Mouse (Mus musculus): ENCODE measurements around the gene Fv1. TPM values are rescaled to one million over a fixed set of nuclear protein-coding genes. Genes with fewer than 3 reads are reported as not detected.
"Not testable (repeated sequence)": the region's sequence is repeated elsewhere in the genome, so short reads cannot be mapped to it uniquely, and the experiment has no call there.

The Fv1 gene
- 17.3 and 20.5 TPM in 2 replicates for polyA plus RNA-seq (2016; fragmentation: Nextera tagmentation; extraction: Ambion mirVana)

DNA sequence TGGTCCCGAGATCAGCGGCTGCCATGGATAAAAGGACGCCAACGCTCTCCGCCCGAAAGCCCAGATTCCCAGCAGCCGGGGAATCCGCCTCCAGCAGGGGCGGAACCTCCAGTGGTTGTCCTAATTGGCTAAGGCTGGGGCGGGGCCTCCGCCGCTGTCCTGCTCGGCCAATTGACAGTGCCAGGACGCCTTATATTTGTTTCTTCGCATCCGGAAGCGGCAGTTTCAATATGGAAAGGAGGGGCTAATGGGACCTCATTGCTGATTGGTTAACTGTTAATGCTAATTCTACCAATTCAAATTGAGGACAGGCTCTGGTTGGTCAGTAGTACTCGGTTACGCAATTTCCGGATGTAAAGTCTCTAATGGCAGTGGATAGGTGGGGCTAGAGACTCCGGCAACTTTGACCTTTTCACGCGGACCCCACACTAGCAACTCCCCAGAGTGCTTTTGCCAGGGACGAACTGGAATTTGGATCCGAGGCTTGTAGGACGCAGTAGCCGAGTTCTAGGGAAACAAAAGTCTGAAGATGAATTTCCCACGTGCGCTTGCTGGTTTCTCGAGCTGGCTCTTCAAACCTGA, at the start of gene Fv1, which contains the start of gene Miip:
TSS of gene Fv1 (plus strand) at position 530 of the 582 bp plus-strand sequence.
TSS of gene Miip (minus strand) at position 367 of the 582 bp plus-strand sequence.
- peak within 1 kb of the TSS; percentile 84 for H3K4me3 ChIP-seq (replicated peaks)
- H3K9me3 ChIP-seq = no peaks in the 10 kb centered on the region
- peaks cover 29% of the 10 kb centered on the region for H3K4me1 ChIP-seq
- peak within 1 kb of the TSS; percentile 80 for H3K27ac ChIP-seq
- WGBS = under 1% methylated on average over 30 of the region's 30 CpGs
- no peaks in the 10 kb centered on the region for H3K27me3 ChIP-seq
- ATAC-seq (ENCODE audit: low FRiP score) = peak; percentile 99
- H3K36me3 ChIP-seq (replicated peaks) = peaks cover 42% of the 10 kb centered on the region
- H3K9ac ChIP-seq = peak within 1 kb of the TSS; percentile 83
- peak within 1 kb of the TSS; percentile 88 for H3K4me2 ChIP-seq

DNA sequence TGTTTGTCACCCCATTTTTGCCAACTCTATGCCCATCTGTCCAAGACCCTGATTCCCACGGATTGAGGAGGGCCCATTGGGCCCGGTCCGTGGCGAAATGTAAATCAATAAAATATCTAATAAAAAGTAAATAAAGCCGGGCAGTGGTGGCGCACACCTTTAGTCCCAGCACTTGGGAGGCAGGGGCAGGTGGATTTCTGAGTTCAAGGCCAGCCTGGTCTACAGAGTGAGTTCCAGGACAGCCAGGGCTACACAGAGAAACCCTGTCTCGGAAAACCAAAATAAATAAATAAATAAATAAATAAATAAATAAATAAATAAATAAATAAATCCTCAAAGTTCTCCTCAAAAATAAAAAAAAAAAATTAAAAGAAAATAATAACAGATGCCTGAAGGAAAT, 49.1 kb upstream of the Fv1 start:
- H3K9me3 ChIP-seq = peaks cover 40% of the 10 kb centered on the region
- H3K27ac ChIP-seq; H3K4me1 ChIP-seq; H3K27me3 ChIP-seq; H3K9ac ChIP-seq; H3K4me3 ChIP-seq (replicated peaks); H3K4me2 ChIP-seq: not testable (repeated sequence)
- H3K36me3 ChIP-seq (replicated peaks) = peaks cover 14% of the 10 kb centered on the region
- 87% methylated on average over 7 of the region's 7 CpGs for WGBS
- 0 out of 2 replicates have a peak, but pooled peaks have one; percentile 36 for ATAC-seq (ENCODE audit: low FRiP score)

DNA sequence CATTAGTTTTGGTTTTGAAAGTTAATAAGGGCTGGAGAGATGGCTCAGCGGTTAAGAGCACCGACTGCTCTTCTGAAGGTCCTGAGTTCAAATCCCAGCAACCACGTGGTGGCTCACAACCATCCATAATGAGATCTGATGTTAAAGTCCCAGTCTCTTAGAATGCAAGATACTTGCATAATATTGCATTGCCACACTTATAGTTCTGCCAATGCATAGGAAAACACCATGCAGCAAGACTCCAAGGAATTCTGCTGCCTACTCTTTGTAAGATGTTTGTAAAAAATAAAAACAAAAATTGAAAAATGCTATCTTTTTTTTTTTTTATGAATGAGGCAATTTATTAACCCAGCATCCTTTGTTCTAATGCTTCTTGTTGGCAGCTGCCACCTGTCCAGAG, 47.4 kb upstream of the Fv1 start:
- not testable (repeated sequence) for H3K4me1 ChIP-seq; H3K9ac ChIP-seq; ATAC-seq (ENCODE audit: low FRiP score); H3K27ac ChIP-seq; H3K4me3 ChIP-seq (replicated peaks); H3K4me2 ChIP-seq; H3K27me3 ChIP-seq
- WGBS = 86% methylated on average over 3 of the region's 3 CpGs
- Histone ChIP-seq H3K36me3 (replicated peaks) (peaks cover 31% of the 10 kb centered on the region), H3K9me3 (peaks cover 53% of the 10 kb centered on the region)

DNA sequence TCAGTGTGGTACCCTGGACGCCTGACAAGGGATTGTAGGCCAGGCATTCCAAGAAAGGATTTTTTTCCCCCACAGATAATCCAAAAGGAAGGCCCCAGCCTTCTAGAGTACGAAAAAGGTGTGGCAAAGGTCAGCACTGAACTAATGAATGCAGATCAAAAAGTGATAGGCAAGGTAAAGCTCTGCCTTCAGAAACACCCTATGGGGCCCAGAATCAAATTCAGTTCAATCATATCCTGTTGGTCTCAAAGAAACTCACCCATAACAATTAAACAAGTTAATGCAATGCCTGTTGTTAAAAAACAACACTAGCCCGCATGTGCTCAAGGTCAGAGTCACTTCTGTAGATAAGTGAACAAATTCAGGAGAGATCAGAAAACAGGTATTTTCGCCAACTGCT, 44.4 kb upstream of the Fv1 start:
- no peak overlapping the region for H3K4me2 ChIP-seq
- WGBS = 93% methylated on average over 4 of the region's 4 CpGs
- no peak overlapping the region for H3K4me3 ChIP-seq (replicated peaks)
- no peak overlapping the region for H3K9ac ChIP-seq
- no peaks in the 10 kb centered on the region for H3K4me1 ChIP-seq
- H3K36me3 ChIP-seq (replicated peaks) = peaks cover 59% of the 10 kb centered on the region
- no peaks in the 10 kb centered on the region for H3K27me3 ChIP-seq
- H3K9me3 ChIP-seq = peaks cover 74% of the 10 kb centered on the region
- no peak for ATAC-seq (ENCODE audit: low FRiP score)
- H3K27ac ChIP-seq = no peak overlapping the region

DNA sequence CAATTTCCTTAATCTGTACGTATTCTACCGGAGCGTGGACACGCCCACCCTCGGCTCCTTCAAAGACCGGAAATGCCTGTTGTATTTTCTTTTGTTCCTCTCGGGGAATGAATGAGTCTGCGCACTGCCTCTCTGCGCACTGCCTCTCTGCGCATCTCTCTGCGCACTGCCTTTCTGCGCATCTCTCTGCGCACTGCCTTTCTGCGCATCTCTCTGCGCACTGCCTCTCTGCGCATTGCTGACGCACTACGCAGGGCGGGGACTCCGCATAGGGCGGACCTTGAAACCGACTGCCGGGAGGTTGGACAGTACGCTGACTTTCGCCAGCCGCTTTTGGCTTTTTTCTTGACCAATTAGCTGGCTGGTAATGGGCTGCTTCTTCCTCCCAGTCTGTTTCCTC, 29.5 kb upstream of the Fv1 start:
- not testable (repeated sequence) for H3K4me3 ChIP-seq (replicated peaks); H3K4me2 ChIP-seq; H3K27ac ChIP-seq; H3K27me3 ChIP-seq; ATAC-seq (ENCODE audit: low FRiP score); H3K4me1 ChIP-seq; H3K9ac ChIP-seq
- WGBS = 98% methylated on average over 17 of the region's 26 CpGs
- H3K9me3 ChIP-seq = peaks cover 22% of the 10 kb centered on the region
- peaks cover 35% of the 10 kb centered on the region for H3K36me3 ChIP-seq (replicated peaks)

DNA sequence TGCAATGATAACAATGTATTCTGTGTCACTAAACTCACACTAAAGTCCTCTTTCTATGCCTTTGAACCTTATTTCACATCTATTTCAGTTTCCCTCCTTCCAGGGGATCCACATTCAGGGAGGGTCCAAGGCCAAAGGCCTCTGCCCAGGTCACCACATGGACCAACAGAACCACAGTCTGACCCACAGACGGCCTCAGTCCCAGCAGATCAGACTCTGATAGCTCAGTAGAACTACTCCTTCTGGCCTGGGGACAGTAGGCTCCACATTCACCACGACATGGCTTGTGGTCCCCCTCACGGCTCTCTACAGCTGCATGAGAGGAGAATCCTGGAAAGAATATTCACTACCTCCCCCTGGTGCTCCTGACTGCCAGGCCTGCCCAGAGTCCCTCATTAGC, 25.9 kb upstream of the Fv1 start:
- Histone ChIP-seq H3K36me3 (replicated peaks) (peaks cover 44% of the 10 kb centered on the region), H3K4me3 (replicated peaks) (no peak overlapping the region), H3K4me2 (no peak overlapping the region), H3K27ac (no peak overlapping the region), H3K9ac (no peak overlapping the region), H3K9me3 (peaks cover 23% of the 10 kb centered on the region), H3K27me3 (no peaks in the 10 kb centered on the region), H3K4me1 (peaks cover 7% of the 10 kb centered on the region)
- no peak for ATAC-seq (ENCODE audit: low FRiP score)
- WGBS = 95% methylated on average over 3 of the region's 3 CpGs

DNA sequence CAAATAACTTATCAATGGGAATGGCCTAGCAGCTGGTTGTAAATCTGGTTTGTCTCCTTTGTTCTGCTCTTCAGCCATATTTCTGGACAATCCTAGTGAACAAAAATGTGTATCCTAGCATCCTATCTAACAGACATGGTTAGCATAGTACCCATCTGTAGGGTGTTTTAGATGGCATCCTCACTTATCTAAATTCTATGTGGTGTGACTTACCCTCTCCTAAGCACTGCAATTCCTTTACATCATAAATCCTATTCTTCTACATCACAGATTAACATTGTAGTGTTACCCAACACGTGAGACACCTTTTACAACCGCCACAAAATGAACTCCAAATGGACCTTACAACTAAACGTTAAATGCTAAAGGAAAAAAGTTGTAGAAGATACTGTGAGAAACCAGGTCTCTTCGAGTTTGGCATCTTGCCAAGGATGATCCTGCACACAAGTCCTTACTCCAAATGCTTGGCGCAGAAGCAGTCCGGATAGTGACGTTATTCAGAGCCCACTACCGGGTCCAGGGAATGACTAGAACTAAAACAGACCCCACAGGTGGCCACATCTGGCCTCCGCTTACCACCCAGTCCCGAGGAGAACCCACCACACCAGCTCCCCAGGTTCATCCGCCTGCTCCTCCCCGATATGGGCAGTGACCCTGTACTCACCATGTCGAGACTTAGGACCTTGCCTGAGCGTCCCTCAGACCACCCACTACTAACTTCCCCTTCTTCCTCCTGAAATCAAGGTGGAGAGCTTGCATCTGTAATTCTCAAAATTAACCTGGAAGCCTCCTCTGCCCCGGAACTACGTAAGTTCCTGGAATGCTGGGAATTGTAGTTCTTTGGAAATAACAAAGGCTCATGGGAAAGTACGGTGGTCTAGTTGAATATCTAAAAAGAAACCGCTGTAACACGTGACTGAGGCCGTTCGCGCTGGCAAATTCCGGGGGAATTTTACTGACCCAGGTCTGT, 20.9 kb upstream of the Fv1 start, which contains the start of gene Zfp933:
TSS of gene Zfp933 (minus strand) at position 753 of the 970 bp plus-strand sequence.
- Histone ChIP-seq H3K4me2 (peak within 1 kb of the TSS; percentile 55), H3K36me3 (replicated peaks) (peaks cover 21% of the 10 kb centered on the region), H3K9me3 (peaks cover 8% of the 10 kb centered on the region), H3K4me3 (replicated peaks) (peak within 1 kb of the TSS; percentile 64), H3K27ac (no peak within 1 kb of the TSS), H3K27me3 (0 out of 2 replicates have a peak, but pooled peaks cover 3% of the 10 kb centered on the region), H3K9ac (peak within 1 kb of the TSS; percentile 61), H3K4me1 (peaks cover 13% of the 10 kb centered on the region)
- ATAC-seq (ENCODE audit: low FRiP score) = peak; percentile 92
- WGBS = 3% methylated on average over 23 of the region's 23 CpGs

DNA sequence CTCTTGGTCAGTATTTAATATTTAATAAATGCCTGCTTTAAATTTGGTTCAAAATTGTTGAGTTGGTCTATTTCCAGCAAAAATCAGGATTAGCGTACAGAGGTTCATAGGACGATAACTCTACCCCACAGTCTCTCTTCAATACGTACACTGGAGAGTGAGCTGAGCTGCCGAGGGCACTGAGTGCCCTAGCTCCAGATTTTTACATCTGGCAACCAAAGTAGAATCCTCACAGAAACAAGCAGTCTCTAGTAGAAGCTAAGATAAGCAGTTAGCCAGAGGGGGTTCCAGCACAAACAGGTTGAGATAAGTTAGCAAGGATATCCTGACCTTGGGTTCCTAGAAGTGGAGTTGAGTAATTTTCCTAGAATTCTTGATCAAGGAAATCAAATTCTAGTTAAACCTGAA, 20.2 kb upstream of the Fv1 start:
- WGBS = 5% methylated on average over 4 of the region's 4 CpGs
- Histone ChIP-seq H3K4me1 (peaks cover 13% of the 10 kb centered on the region), H3K4me3 (replicated peaks) (peak overlapping the region; percentile 64), H3K27ac (no peak overlapping the region), H3K4me2 (peak overlapping the region; percentile 55), H3K9me3 (peaks cover 5% of the 10 kb centered on the region; the same call in 1 of the 2 replicates), H3K27me3 (0 out of 2 replicates have a peak, but pooled peaks cover 3% of the 10 kb centered on the region), H3K9ac (peak overlapping the region; percentile 61), H3K36me3 (replicated peaks) (peaks cover 14% of the 10 kb centered on the region)
- ATAC-seq (ENCODE audit: low FRiP score) = peak; percentile 66

DNA sequence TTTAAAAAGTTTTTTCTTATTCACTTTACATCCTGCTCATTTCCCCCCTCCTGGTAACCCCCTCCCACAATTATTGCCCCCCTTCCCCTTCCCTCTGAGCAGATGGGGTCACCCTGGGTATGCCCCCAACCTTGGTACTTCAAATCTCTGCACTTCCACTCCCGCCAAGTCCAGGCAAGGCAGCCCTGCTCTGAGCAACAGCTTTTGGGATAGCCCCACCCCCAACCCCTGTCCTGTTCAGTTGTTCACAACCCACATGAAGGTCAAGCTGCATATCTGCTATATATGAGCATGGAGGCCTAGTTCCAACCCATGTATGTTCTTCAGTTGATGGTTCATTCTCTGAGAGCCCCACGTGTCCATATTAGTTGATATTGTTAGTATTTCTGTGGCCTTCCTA, 18.0 kb upstream of the Fv1 start:
- Histone ChIP-seq H3K9me3 (no peaks in the 10 kb centered on the region), H3K4me1 (peaks cover 13% of the 10 kb centered on the region), H3K27ac (no peak overlapping the region), H3K36me3 (replicated peaks) (no peaks in the 10 kb centered on the region), H3K4me3 (replicated peaks) (no peak overlapping the region), H3K9ac (no peak overlapping the region), H3K4me2 (no peak overlapping the region), H3K27me3 (0 out of 2 replicates have a peak, but pooled peaks cover 3% of the 10 kb centered on the region)
- 77% methylated on average over 2 of the region's 2 CpGs for WGBS
- no peak for ATAC-seq (ENCODE audit: low FRiP score)

DNA sequence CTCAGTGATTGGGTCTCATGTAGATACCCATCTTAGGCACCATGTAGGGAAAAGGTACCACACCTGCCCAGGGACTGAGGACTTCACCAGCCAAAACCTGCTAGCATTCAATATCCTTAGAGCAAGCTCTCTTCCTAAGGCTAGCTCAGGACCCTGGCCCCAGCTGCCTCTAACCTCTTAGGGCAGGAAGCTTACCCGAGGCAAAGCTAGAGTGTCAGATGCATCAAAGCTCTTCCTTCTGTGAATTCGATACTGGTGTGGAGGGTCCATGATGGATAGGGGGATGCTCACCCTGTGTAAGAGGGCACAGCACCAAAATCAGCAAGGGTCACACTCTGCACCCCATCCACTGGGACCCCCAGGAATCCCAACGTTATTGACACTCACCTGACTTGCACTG, 6.7 kb upstream of the Fv1 start:
- no peak for ATAC-seq (ENCODE audit: low FRiP score)
- H3K9ac ChIP-seq = no peak overlapping the region
- no peak overlapping the region for H3K4me2 ChIP-seq
- peaks cover 57% of the 10 kb centered on the region for H3K36me3 ChIP-seq (replicated peaks)
- H3K9me3 ChIP-seq = no peaks in the 10 kb centered on the region
- no peaks in the 10 kb centered on the region for H3K27me3 ChIP-seq
- no peak overlapping the region for H3K4me3 ChIP-seq (replicated peaks)
- H3K27ac ChIP-seq = no peak overlapping the region
- peaks cover 6% of the 10 kb centered on the region for H3K4me1 ChIP-seq
- 94% methylated on average over 3 of the region's 3 CpGs for WGBS

DNA sequence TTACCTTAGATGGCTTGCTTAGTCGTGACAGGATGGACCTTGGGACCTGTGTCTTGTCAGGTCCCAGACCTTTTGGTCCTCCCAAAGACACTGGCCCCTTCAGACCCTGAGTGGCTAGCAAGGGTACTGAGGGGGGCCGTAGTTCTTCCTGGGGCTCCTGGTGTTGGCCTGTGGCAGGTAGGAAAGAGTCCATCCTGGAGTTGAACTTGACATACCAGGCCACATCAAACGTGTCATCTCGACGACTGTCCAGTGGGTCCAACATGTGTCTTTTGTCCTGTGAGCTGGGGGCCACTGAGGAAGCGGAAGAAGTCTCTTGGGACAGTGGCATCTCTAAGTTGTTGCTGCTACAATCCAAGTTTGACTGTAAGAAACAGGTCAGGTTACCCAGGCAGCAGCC, 3.1 kb upstream of the Fv1 start:
- Histone ChIP-seq H3K4me3 (replicated peaks) (no peak overlapping the region), H3K27me3 (no peaks in the 10 kb centered on the region), H3K9ac (no peak overlapping the region), H3K4me2 (no peak overlapping the region), H3K27ac (no peak overlapping the region), H3K9me3 (no peaks in the 10 kb centered on the region), H3K36me3 (replicated peaks) (peaks cover 51% of the 10 kb centered on the region), H3K4me1 (peaks cover 29% of the 10 kb centered on the region)
- WGBS = 94% methylated on average over 6 of the region's 6 CpGs
- ATAC-seq (ENCODE audit: low FRiP score) = no peak

DNA sequence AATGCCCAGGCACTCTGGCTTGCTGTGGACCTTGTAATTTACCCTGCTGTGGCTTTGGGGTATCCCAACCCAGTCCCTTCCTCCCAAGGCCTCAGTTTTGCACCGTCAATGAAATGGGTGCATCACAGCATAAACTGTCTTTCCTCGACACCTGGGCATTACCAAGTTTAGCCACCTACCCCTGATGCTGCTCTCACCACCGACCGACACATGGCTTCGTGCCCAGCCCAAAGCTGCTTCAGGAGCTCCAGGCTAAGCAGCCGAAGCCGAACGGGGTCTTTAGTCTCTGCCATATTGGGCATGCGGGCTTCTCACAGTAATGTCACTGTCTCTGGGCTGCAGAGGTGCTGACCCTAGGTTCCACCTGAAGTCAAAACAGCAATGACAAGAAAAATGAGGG, 2.7 kb upstream of the Fv1 start:
- Histone ChIP-seq H3K4me1 (peaks cover 29% of the 10 kb centered on the region), H3K27me3 (no peaks in the 10 kb centered on the region), H3K9me3 (no peaks in the 10 kb centered on the region), H3K4me3 (replicated peaks) (no peak overlapping the region), H3K27ac (no peak overlapping the region), H3K36me3 (replicated peaks) (peaks cover 47% of the 10 kb centered on the region), H3K9ac (no peak overlapping the region), H3K4me2 (no peak overlapping the region)
- 98% methylated on average over 9 of the region's 9 CpGs for WGBS
- no peak for ATAC-seq (ENCODE audit: low FRiP score)

All from forebrain, embryonic 12.5 days (tissue).